Mouse (Mus musculus) intestine, embryonic 15.5 days (tissue): ENCODE measurements at regions not wholly inside any gene's neighbourhood (a gene's known extent, or its start where the extent isn't known, plus 50 kb on each side); places are given as distances from the start of the nearest gene placed in this dataset.
A peak's percentile ranks its signal among the peaks of the same experiment; 100 is the strongest.

Source experiments
- ATAC-seq: fragments of 200-750 bp; cut with Nextera tagmentation; 2 replicates; pipeline ENCODE4 v1.8.0; 2017; ENCODE audit warnings: moderate TSS enrichment, moderate library complexity
- H3K27ac ChIP-seq: fragments of 300-500 bp; sonication (generic); 2 replicates; pipeline ENCODE4 v1.5.1; 2015; ENCODE audit warnings: mild to moderate bottlenecking, inconsistent platforms
- H3K27me3 ChIP-seq: fragments of 300-500 bp; sonication (generic); replicated peaks from 2 replicates; pipeline ENCODE4 v1.6.1; 2015; ENCODE audit warnings: inconsistent platforms
- H3K36me3 ChIP-seq: fragments of 300-500 bp; sonication (generic); 2 replicates; pipeline ENCODE4 v1.6.1; 2015; ENCODE audit warnings: inconsistent platforms
- H3K4me1 ChIP-seq: fragments of 300-500 bp; sonication (generic); replicated peaks from 2 replicates; pipeline ENCODE4 v1.6.1; 2015; ENCODE audit warnings: inconsistent platforms
- H3K4me2 ChIP-seq: fragments of 300-500 bp; sonication (generic); replicated peaks from 2 replicates; pipeline ENCODE4 v1.6.1; 2015; ENCODE audit warnings: mild to moderate bottlenecking, inconsistent platforms
- H3K4me3 ChIP-seq: fragments of 300-500 bp; sonication (generic); replicated peaks from 2 replicates; pipeline ENCODE4 v1.5.1; 2015; ENCODE audit warnings: inconsistent platforms
- H3K9ac ChIP-seq: fragments of 300-500 bp; sonication (generic); 2 replicates; pipeline ENCODE4 v1.6.1; 2015; ENCODE audit warnings: inconsistent platforms
- H3K9me3 ChIP-seq: fragments of 300-500 bp; sonication (generic); 2 replicates; pipeline ENCODE4 v1.6.1; 2016; ENCODE audit warnings: inconsistent platforms
- WGBS: fragments of 180-500 bp; shearing (Covaris S2); methylation state at CpG from one replicate; pipeline ENCODE4 v1.1.7; 2015; 5-methylcytosine and 5-hydroxymethylcytosine counted together

GRCm38 (mm10) chr2:128422677-128423076 is 168.3 kb upstream of the Spdye4c start:
- no peak overlapping the region for H3K27ac ChIP-seq
- no peak overlapping the region for H3K9ac ChIP-seq
- H3K4me2 ChIP-seq, result no peak overlapping the region
- WGBS, result 43% methylated on average over 6 of the region's 6 CpGs
- peaks cover 7% of the 10 kb centered on the region for H3K4me1 ChIP-seq
- no peaks in the 10 kb centered on the region for H3K9me3 ChIP-seq
- H3K36me3 ChIP-seq, result no peaks in the 10 kb centered on the region
- no peak overlapping the region for H3K4me3 ChIP-seq
- no peaks in the 10 kb centered on the region for H3K27me3 ChIP-seq
- no peak for ATAC-seq

GRCm38 (mm10) chr2:128424236-128424635 is 166.8 kb upstream of the Spdye4c start:
- Histone ChIP-seq H3K27ac (no peak overlapping the region), H3K4me1 (peaks cover 21% of the 10 kb centered on the region), H3K9ac (no peak overlapping the region), H3K36me3 (no peaks in the 10 kb centered on the region), H3K4me2 (no peak overlapping the region), H3K9me3 (no peaks in the 10 kb centered on the region), H3K4me3 (no peak overlapping the region), H3K27me3 (no peaks in the 10 kb centered on the region)
- no peak for ATAC-seq
- 33% methylated on average over 7 of the region's 7 CpGs for WGBS

- Histone ChIP-seq H3K27me3 (no peaks in the 10 kb centered on the region), H3K4me2 (peak overlapping the region; percentile 38), H3K9me3 (no peaks in the 10 kb centered on the region), H3K9ac (no peak overlapping the region), H3K4me1 (peaks cover 26% of the 10 kb centered on the region), H3K4me3 (no peak overlapping the region), H3K36me3 (no peaks in the 10 kb centered on the region), H3K27ac (no peak overlapping the region)
- WGBS, result 65% methylated on average over 6 of the region's 6 CpGs
- 0 out of 2 replicates have a peak, but pooled peaks have one; percentile 32 for ATAC-seq
These were observed 163.7 kb upstream of the Spdye4c start for GRCm38 (mm10) chr2:128427181-128427880.

GRCm38 (mm10) chr2:128428154-128428553 is 162.9 kb upstream of the Spdye4c start:
- 11% methylated on average over 7 of the region's 7 CpGs for WGBS
- H3K4me2 ChIP-seq, result peak overlapping the region; percentile 38
- H3K36me3 ChIP-seq, result no peaks in the 10 kb centered on the region
- 0 out of 2 replicates have a peak overlapping the region, but pooled peaks have one; percentile 15 for H3K27ac ChIP-seq
- H3K9ac ChIP-seq, result no peak overlapping the region
- no peaks in the 10 kb centered on the region for H3K9me3 ChIP-seq
- peak overlapping the region; percentile 1 for H3K4me3 ChIP-seq
- peaks cover 26% of the 10 kb centered on the region for H3K4me1 ChIP-seq
- no peaks in the 10 kb centered on the region for H3K27me3 ChIP-seq
- ATAC-seq, result peak; percentile 66

GRCm38 (mm10) chr2:128428651-128429633 is 162.1 kb upstream of the Spdye4c start:
- WGBS, result 44% methylated on average over 18 of the region's 18 CpGs
- Histone ChIP-seq H3K4me2 (peak overlapping the region; percentile 38), H3K4me3 (peak overlapping the region; percentile 1; the same call in 1 of the 2 replicates), H3K9ac (no peak overlapping the region), H3K27ac (peak overlapping the region; percentile 66; the same call in 1 of the 2 replicates), H3K27me3 (no peaks in the 10 kb centered on the region), H3K9me3 (no peaks in the 10 kb centered on the region), H3K36me3 (no peaks in the 10 kb centered on the region), H3K4me1 (peaks cover 26% of the 10 kb centered on the region)
- ATAC-seq, result 0 out of 2 replicates have a peak, but pooled peaks have one; percentile 20

- no peak overlapping the region for H3K27ac ChIP-seq
These were observed 161.2 kb upstream of the Spdye4c start for GRCm38 (mm10) chr2:128429786-128430185.

GRCm38 (mm10) chr2:128430776-128431291 is 160.2 kb upstream of the Spdye4c start:
- Histone ChIP-seq H3K9ac (no peak overlapping the region), H3K4me2 (no peak overlapping the region), H3K36me3 (no peaks in the 10 kb centered on the region), H3K27me3 (no peaks in the 10 kb centered on the region), H3K27ac (no peak overlapping the region), H3K4me3 (no peak overlapping the region), H3K9me3 (no peaks in the 10 kb centered on the region), H3K4me1 (peaks cover 26% of the 10 kb centered on the region)
- ATAC-seq, result no peak
- 64% methylated on average over 9 of the region's 9 CpGs for WGBS

More at GRCm38 (mm10) chr2:128429786-128430185, 161.2 kb upstream of the Spdye4c start:
- Histone ChIP-seq H3K36me3 (no peaks in the 10 kb centered on the region), H3K9ac (no peak overlapping the region), H3K4me1 (peaks cover 26% of the 10 kb centered on the region), H3K27me3 (no peaks in the 10 kb centered on the region), H3K4me3 (no peak overlapping the region), H3K4me2 (no peak overlapping the region), H3K9me3 (no peaks in the 10 kb centered on the region)
- WGBS, result 58% methylated on average over 7 of the region's 7 CpGs
- no peak for ATAC-seq

GRCm38 (mm10) chr2:128431751-128432150 is 159.3 kb upstream of the Spdye4c start:
- Histone ChIP-seq H3K36me3 (no peaks in the 10 kb centered on the region), H3K9ac (no peak overlapping the region), H3K4me1 (peaks cover 26% of the 10 kb centered on the region), H3K9me3 (no peaks in the 10 kb centered on the region), H3K27ac (no peak overlapping the region), H3K4me3 (no peak overlapping the region), H3K27me3 (no peaks in the 10 kb centered on the region), H3K4me2 (no peak overlapping the region)
- 75% methylated on average over 4 of the region's 4 CpGs for WGBS
- ATAC-seq, result no peak

- Histone ChIP-seq H3K4me2 (no peak overlapping the region), H3K36me3 (no peaks in the 10 kb centered on the region), H3K9ac (no peak overlapping the region), H3K9me3 (no peaks in the 10 kb centered on the region), H3K4me1 (peaks cover 20% of the 10 kb centered on the region), H3K27me3 (no peaks in the 10 kb centered on the region), H3K27ac (no peak overlapping the region), H3K4me3 (no peak overlapping the region)
- no peak for ATAC-seq
- WGBS, result 81% methylated on average over 3 of the region's 3 CpGs
These were observed 158.3 kb upstream of the Spdye4c start for GRCm38 (mm10) chr2:128432741-128433140.

GRCm38 (mm10) chr2:128433553-128434081 is 157.4 kb upstream of the Spdye4c start:
- WGBS, result 77% methylated on average over 9 of the region's 9 CpGs
- Histone ChIP-seq H3K36me3 (no peaks in the 10 kb centered on the region), H3K27ac (no peak overlapping the region), H3K27me3 (no peaks in the 10 kb centered on the region), H3K4me3 (no peak overlapping the region), H3K9ac (no peak overlapping the region), H3K4me1 (peaks cover 11% of the 10 kb centered on the region), H3K4me2 (no peak overlapping the region), H3K9me3 (no peaks in the 10 kb centered on the region)
- no peak for ATAC-seq

GRCm38 (mm10) chr2:128434200-128434977 is 156.6 kb upstream of the Spdye4c start:
- WGBS, result 56% methylated on average over 11 of the region's 11 CpGs
- no peaks in the 10 kb centered on the region for H3K27me3 ChIP-seq
- ATAC-seq, result no peak
- no peaks in the 10 kb centered on the region for H3K9me3 ChIP-seq
- H3K4me1 ChIP-seq, result peaks cover 5% of the 10 kb centered on the region; the same call in 1 of the 2 replicates
- H3K36me3 ChIP-seq, result no peaks in the 10 kb centered on the region
- H3K4me2 ChIP-seq, result no peak overlapping the region
- H3K4me3 ChIP-seq, result no peak overlapping the region
- no peak overlapping the region for H3K27ac ChIP-seq
- H3K9ac ChIP-seq, result no peak overlapping the region
